Mouse (Mus musculus) ES-E14 (cell line): ENCODE results near the gene Fuca2.

Source experiments
- CHD2 ChIP-seq: IDR thresholded peaks from 2 replicates; pipeline ENCODE4 v1.6.1; 2014; ENCODE audit warnings: mild to moderate bottlenecking, low read depth, low read length, inconsistent platforms
- HCFC1 ChIP-seq: IDR thresholded peaks from 2 replicates; pipeline ENCODE4 v1.6.1; 2012; ENCODE audit warnings: low read length, inconsistent platforms, borderline replicate concordance; ENCODE audit not compliant: insufficient read depth
- MAFK ChIP-seq: IDR thresholded peaks from 2 replicates; pipeline ENCODE4 v1.6.1; 2014; ENCODE audit warnings: mild to moderate bottlenecking, low read depth, low read length, inconsistent platforms; ENCODE audit not compliant: insufficient read depth
- ZNF384 ChIP-seq: IDR thresholded peaks from 2 replicates; pipeline ENCODE4 v1.6.1; 2012; ENCODE audit warnings: low read depth, low read length, inconsistent platforms

GRCm38 (mm10) chr10:13553498-13553985 lies 54.2 kb downstream of the Fuca2 start:
- no peak for TF ChIP-seq ZNF384
- no peak for TF ChIP-seq HCFC1
- no peak for TF ChIP-seq MAFK
- TF ChIP-seq CHD2: no peak
